Mouse (Mus musculus): ENCODE measurements around the gene Tas2r122.
A peak's percentile ranks its signal among the peaks of the same experiment; 100 is the strongest.
"Not testable (repeated sequence)": the region's sequence is repeated elsewhere in the genome, so short reads cannot be mapped to it uniquely, and the experiment has no call there.

Tas2r122 gene

GRCm38 (mm10) chr6:132711828-132712227 is at the start of gene Tas2r122:
Gene Tas2r122 (minus strand): TSS chr6:132711928.
- no peak for ATAC-seq (ENCODE audit: low TSS enrichment)

- ATAC-seq (ENCODE audit: low TSS enrichment) = no peak
These were observed 42.7 kb upstream of the Tas2r122 start, which contains the start of gene Tas2r124 for GRCm38 (mm10) chr6:132754430-132754829. Gene Tas2r124 (plus strand): TSS chr6:132754730.

- ATAC-seq (ENCODE audit: low TSS enrichment) = peak; percentile 96
These were observed 38.5 kb upstream of the Tas2r122 start for GRCm38 (mm10) chr6:132750206-132750605.

GRCm38 (mm10) chr6:132737935-132738334 is 26.2 kb upstream of the Tas2r122 start, which contains the start of gene Tas2r115:
Gene Tas2r115 (minus strand): TSS chr6:132738035.
- ATAC-seq (ENCODE audit: low TSS enrichment) = no peak

- ATAC-seq (ENCODE audit: low TSS enrichment) = no peak
These were observed 10.8 kb downstream of the Tas2r122 start, which contains the start of gene Tas2r121 for GRCm38 (mm10) chr6:132700907-132701306. Gene Tas2r121 (minus strand): TSS chr6:132701007.

GRCm38 (mm10) chr6:132691596-132691995 is 20.1 kb downstream of the Tas2r122 start:
- ATAC-seq (ENCODE audit: low TSS enrichment) = not testable (repeated sequence)
